Mouse (Mus musculus): ENCODE data around the gene Abhd15.

Abhd15 gene

DNA sequence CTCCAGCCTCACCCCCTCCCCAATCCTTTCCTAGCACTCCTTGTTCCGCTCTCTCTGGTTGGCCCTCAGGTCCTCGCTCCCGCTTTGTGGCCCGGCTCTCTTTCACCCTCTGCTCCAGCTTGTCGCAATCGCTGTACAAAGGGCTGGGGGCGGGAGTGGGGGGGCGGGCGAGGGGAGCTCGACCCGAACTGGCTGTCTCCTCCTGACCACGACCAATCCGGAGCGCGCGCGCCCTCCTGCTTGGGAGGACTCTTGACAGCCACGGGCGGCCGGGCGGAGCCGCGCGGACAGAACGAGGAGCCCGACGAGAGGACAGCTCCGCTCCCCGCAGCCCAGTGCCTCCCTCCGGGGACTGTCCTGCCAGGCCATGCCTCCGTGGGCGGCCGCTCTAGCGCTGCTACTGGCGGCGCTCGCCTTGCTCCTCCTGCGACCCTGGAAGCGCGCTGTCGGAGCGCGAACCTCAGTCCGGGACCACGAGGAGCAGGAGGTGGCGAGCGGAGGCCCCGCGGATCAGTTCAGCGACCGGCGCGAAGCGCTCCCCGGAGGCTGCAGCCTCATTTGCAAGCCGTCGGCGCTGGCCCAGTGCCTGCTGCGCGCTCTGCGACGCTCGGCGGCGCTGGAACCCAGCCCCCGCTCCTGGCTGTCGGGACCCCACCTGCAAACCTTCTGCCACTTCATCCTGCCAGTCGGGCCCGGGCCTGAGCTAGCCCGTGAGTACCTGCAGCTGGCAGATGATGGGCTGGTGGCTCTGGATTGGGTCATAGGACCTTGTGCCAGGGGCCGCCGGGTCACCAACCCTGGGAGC is at the start of gene Abhd15:
Gene Abhd15 (plus strand): TSS at position 290 of the 805 bp plus-strand sequence.
- TF ChIP-seq GATA4 (IDR thresholded peaks at IDR 0.05; ENCODE audit: insufficient replicate concordance, low read length), result no peak

GRCm38 (mm10) chr11:77466544-77466943 is 48.4 kb upstream of the Abhd15 start:
- TF ChIP-seq GATA4 (IDR thresholded peaks at IDR 0.05; ENCODE audit: insufficient replicate concordance, low read length), result no peak

- TF ChIP-seq GATA4 (IDR thresholded peaks at IDR 0.05; ENCODE audit: insufficient replicate concordance, low read length), result no peak
These were observed 47.8 kb upstream of the Abhd15 start for GRCm38 (mm10) chr11:77467157-77467556.

- TF ChIP-seq GATA4 (IDR thresholded peaks at IDR 0.05; ENCODE audit: insufficient replicate concordance, low read length), result no peak
These were observed 47.1 kb upstream of the Abhd15 start for GRCm38 (mm10) chr11:77467784-77468183.

DNA sequence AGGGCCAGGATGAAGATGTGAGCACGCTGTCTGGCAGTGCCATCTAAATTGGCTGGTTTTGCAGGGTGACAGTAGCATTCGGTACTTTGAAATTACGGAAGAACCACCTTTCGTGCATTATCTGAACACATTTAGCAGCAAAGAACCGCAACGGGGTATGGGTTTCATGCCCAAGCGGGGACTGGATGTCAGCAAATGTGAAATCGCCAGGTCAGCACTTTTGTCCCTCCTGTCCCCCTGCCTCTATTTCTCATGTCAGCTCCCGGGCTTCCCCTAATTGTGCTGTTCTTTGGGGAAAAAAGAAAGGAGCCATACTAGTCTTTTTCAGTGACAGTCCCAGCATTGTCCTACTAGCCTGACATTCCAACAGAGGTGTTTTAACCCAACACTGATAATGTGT is 46.5 kb upstream of the Abhd15 start:
- no peak for TF ChIP-seq GATA4 (IDR thresholded peaks at IDR 0.05; ENCODE audit: insufficient replicate concordance, low read length)

DNA sequence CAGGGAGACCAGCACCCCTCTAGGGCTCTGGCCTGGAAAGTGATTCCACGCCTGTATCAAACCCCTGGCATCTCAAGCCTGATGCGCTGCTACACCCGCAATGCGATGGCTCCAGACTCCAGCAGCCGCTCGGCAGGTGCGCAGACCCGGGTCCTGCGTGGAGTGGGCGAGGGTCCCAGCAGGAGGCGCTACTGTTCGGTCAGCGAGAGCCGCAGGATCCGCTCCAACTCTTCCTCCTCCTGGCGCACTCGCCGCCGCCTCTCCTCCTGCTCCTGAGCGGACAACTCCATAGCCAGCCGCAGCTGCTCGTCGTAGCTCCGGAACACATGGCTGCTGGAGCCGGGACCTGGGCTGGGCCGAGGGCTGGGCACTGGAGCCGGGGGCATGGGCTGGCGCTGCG is 43.5 kb upstream of the Abhd15 start:
- TF ChIP-seq GATA4 (IDR thresholded peaks at IDR 0.05; ENCODE audit: insufficient replicate concordance, low read length), result no peak

DNA sequence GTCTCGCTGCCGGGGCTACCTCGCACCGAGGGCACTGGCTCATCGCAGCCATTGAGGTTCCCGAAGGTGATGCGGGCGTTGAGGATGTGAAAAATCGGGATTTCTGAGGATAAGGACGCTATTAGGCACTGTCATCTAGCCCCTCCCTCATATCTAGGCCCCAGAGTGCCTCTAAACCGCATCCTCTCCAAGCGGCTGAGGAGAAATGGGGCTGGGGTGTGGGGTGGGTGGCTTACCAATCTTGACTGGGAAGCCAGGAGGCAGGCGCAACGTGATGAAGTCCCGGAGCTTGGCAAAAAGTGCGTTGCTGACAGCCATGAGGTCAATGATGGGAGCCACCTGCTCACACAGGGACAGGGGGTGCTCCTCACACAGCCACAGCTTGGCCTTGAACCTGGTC is 42.1 kb upstream of the Abhd15 start:
- no peak for TF ChIP-seq GATA4 (IDR thresholded peaks at IDR 0.05; ENCODE audit: insufficient replicate concordance, low read length)

DNA sequence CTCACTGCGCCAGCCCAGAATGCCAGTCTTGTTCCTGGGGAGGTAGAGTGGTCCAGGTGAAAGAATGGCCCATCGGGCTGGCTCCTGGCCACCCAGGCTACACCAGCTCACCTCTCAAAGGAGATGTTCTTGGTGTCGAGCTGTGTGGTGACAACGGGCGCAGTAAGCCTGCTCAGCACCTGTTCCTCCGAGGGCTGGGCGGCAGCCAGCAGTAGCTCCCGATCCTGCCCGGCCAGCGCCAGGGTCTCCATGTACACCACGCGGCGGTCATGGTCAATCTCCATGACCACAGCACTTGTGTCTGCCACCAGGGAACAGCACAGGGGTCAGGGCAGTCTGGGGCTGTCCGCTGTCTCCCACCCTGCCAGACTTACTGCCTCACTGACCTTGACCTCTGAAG is 38.7 kb upstream of the Abhd15 start:
- TF ChIP-seq GATA4 (IDR thresholded peaks at IDR 0.05; ENCODE audit: insufficient replicate concordance, low read length), result no peak

- no peak for TF ChIP-seq GATA4 (IDR thresholded peaks at IDR 0.05; ENCODE audit: insufficient replicate concordance, low read length)
These were observed 38.0 kb upstream of the Abhd15 start for GRCm38 (mm10) chr11:77476895-77477294.

GRCm38 (mm10) chr11:77483043-77483442 is 31.9 kb upstream of the Abhd15 start:
- no peak for TF ChIP-seq GATA4 (IDR thresholded peaks at IDR 0.05; ENCODE audit: insufficient replicate concordance, low read length)

DNA sequence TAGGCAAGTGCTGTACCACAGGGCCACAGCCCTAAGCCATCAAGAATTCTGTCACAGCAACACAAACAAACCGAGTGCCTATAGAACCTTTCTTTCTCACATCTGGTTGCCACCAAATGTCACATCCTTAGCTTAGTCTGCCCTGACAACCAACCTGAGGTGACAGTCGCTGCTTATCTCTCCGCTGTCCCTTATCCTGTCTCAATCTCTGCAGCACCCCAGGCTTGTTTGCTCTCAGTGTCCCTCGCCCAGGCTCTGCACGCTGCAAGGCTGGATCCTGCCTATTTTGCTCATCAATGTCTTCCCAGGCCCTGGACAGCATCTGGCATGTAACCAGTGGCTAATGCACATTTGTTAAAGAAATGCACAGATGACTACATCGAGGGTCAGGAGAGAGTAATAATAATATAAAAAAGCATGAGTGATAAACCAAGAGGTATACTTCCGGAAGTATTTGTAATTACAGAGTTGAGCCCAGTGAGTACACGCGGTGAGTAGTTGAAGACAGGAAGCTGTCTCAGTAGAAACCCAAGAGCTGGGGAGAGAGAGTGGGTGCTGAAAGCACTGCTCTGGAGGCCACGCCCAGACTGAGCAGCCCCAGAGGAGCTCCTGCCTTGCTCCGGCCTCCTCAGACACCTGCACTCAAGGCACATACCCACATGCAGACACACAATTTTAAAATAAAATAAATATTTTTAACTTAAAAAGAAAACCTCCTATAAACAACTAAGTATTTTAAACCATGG is 31.2 kb upstream of the Abhd15 start:
- TF ChIP-seq GATA4 (IDR thresholded peaks at IDR 0.05; ENCODE audit: insufficient replicate concordance, low read length), result no peak

DNA sequence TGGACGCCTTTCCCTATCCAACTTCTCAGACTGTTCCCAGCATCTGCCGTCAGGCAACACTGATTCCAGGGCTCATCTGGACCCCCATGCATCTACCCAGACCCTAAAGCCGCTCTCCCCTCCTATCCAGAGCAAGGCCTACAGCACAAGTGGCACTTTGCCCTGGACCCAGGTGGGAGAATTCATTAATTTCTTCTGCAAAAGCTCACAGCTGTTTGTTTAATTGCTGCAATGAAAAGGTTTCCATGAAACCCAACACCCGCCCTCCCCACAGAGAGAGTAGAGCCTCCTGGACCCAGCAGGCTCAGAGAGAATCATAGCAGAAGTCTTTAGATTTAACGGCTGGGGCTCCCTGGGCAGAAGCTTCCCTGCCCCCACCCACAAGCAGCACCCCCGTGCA is 29.7 kb upstream of the Abhd15 start:
- no peak for TF ChIP-seq GATA4 (IDR thresholded peaks at IDR 0.05; ENCODE audit: insufficient replicate concordance, low read length)

DNA sequence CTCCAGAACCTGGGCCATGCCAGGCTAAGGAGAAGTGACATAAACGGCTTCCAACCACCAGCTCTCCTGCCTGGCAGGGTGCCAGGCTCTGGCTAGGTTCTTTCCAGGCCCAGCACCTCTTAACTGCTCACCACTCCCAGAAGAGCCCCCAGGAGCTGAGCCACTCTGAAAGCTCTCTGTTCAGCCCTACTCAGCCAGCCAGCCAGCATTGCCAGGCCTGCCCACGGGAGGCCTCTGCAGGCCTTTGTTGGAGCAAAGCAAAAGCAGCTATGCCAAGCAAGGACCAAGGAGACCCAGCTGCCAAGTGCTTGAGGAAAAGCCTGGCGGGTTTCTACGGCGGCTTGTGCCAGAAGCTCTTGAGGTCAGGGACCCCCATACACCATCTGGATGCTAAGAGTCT is 28.1 kb upstream of the Abhd15 start:
- TF ChIP-seq GATA4 (IDR thresholded peaks at IDR 0.05; ENCODE audit: insufficient replicate concordance, low read length), result no peak

DNA sequence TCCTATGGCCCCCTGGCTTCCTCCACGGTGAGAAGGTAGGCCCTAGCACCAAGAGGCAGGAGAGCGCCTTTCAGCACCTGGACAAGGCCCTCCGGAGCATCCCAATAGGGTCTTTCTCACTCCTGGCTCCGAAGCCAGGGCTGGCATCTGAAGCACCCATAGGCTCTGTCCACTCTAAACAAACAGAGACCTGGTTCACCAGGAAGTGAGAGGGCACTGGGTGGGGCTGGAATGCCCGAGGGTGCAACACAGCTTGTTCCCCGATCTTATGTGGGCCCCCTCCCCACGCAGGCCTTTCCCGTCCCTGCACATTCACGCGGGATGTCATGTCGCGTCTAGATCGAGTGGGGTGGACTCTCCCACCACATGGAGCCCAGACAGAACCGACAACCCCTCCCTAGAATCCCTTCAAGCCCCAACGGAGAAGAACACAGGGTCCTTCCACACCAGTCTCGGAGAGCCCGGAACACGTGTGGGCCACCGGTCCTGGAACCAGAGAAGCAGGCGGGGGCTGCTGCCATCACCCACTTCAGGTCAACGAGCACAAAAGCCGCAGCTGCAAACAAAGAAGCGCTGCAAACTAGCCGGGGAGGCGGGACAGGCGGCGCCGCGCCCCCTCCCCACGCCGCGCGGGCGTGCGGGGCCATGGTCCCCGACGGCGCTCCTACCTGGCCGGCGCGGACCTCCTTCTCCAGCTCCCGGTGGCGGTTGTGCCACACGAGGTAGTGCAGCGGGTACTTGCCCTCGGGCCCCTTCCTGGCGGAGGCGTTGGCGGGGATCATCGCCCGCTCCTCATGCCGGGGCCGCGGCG is 25.9 kb upstream of the Abhd15 start:
- no peak for TF ChIP-seq GATA4 (IDR thresholded peaks at IDR 0.05; ENCODE audit: insufficient replicate concordance, low read length)

GRCm38 (mm10) chr11:77489591-77490235 is 25.2 kb upstream of the Abhd15 start, which contains the start of gene Ankrd13b:
Gene Ankrd13b (minus strand): TSS chr11:77489678.
- TF ChIP-seq GATA4 (IDR thresholded peaks at IDR 0.05; ENCODE audit: insufficient replicate concordance, low read length), result no peak
